Comparison of ENCODE assay signal across 18 mouse cellular contexts in genomic region chr17:79337494-79337893, GRCm38 (mm10).
"Had no signal": no experiment of that assay in that cellular context is flagged by ENCODE, and none has a peak within 500 bp of the region (broad histone marks: within the 10 kb centered on the region; RNA-seq: fewer than 3 reads in every experiment).

No protein-coding gene starts in this region.

- H3K4me1 ChIP-seq: lung, embryonic 15.5 days; midbrain, embryonic 15.5 days had no signal

- H3K27ac ChIP-seq: liver, embryonic 15.5 days; lung, embryonic 15.5 days; macrophage; midbrain, embryonic 12.5 days; midbrain, embryonic 15.5 days; neural tube, embryonic 13.5 days; stomach, embryonic 15.5 days; stomach, postnatal 0 days had no signal

- DNase-seq: liver, postnatal 0 days; lung, adult 2 months; lung, postnatal 14 days; lung, postnatal 36 days; right cerebral cortex, postnatal 14 days; thymus, adult 2 months; thymus, postnatal 25 days; thymus, postnatal 4 days had no signal

- H3K4me3 ChIP-seq: liver, embryonic 15.5 days; lung, embryonic 15.5 days; megakaryocyte, embryonic 14.5 days; midbrain, embryonic 12.5 days; midbrain, embryonic 15.5 days; neural tube, embryonic 13.5 days; stomach, embryonic 15.5 days had no signal

- H3K9me3 ChIP-seq: liver, embryonic 15.5 days; lung, embryonic 15.5 days; megakaryocyte, embryonic 14.5 days; midbrain, embryonic 12.5 days; midbrain, embryonic 15.5 days; neural tube, embryonic 13.5 days; stomach, embryonic 15.5 days had no signal

- H3K9ac ChIP-seq: liver, embryonic 15.5 days; liver, postnatal 0 days; lung, embryonic 15.5 days; midbrain, embryonic 12.5 days; midbrain, embryonic 15.5 days; neural tube, embryonic 13.5 days; stomach, embryonic 15.5 days had no signal

- H3K36me3 ChIP-seq: stomach, embryonic 15.5 days had no signal

- ATAC-seq: liver, postnatal 0 days; lung, postnatal 0 days; midbrain, embryonic 15.5 days had no signal

- H3K4me2 ChIP-seq: liver, embryonic 15.5 days; lung, embryonic 15.5 days; midbrain, embryonic 12.5 days; midbrain, embryonic 15.5 days; neural tube, embryonic 13.5 days; stomach, embryonic 15.5 days had no signal

- H3K27me3 ChIP-seq: liver, embryonic 15.5 days; lung, embryonic 15.5 days; megakaryocyte, embryonic 14.5 days; midbrain, embryonic 12.5 days; midbrain, embryonic 15.5 days; neural tube, embryonic 13.5 days; stomach, embryonic 15.5 days had no signal
